Mouse (Mus musculus): Measurements from ENCODE around the gene Kcnj15. TPM values are rescaled to one million over a fixed set of nuclear protein-coding genes. Genes with fewer than 3 reads are reported as not detected.

The Kcnj15 gene
- under 1 TPM; 0.25 to 0.43 TPM for total RNA-seq (2021)
- long read RNA-seq: 0 reads

DNA sequence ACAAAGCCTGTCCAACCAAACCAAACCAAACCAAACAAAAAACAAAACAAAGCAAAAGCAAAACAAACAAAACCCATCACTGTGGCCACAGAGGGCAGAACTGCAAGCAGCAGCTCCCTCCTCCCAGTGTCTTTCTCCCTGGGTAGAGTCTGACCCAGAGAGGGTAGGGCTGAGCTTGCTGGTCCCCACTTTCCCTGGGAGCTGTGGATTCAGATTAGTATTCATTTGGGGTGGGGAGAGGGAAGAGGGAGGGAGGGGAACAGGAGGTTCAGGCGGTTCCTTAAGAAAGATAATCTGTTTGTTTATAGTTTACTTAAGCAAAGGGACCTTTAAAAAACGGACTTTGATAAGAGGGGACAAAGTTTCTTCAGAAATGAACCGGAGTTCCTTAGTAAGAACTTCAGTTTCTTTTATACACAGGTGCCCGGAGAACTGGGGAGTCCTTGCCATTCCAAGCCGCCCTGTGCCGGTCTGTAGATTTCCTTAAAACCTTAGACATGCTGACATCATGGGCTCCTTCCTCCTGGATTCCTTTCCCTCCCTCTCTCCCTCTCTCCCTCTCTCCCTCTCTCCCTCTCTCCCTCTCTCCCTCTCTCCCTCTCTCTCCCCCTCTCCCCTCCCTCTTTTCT lies at the start of gene Kcnj15:
Gene Kcnj15, plus strand, starts transcription at position 293 of the 629 bp plus-strand sequence.
- no peak for DNase-seq (ENCODE audit: low spot score in 2 of 2)

- no peak for DNase-seq (ENCODE audit: low spot score in 2 of 2)
Measured at GRCm38 (mm10) chr16:95208243-95208642, 49.1 kb upstream of the Kcnj15 start.

DNA sequence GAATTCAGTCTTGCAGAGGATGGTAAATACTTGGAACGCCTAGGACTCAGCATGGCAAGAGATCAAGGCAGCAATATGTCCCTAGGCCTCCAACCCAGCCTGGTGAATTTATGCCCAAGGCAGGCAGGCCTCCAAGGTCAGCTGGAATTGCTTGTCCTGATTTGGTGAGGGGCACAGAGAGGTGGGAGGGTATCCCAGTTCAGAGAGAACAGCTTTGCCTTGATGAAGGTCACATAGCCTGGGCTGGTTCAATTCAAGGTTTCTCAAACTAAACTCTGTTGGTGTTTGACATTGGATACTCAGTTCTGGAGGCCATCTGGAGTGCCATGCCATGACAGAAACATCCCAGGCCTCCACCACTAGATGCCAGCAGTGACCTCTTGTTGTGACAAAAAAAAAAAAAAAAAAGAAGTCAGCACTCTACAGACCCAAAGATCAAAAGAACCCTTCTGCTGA lies 48.3 kb upstream of the Kcnj15 start:
- no peak for DNase-seq (ENCODE audit: low spot score in 2 of 2)

DNA sequence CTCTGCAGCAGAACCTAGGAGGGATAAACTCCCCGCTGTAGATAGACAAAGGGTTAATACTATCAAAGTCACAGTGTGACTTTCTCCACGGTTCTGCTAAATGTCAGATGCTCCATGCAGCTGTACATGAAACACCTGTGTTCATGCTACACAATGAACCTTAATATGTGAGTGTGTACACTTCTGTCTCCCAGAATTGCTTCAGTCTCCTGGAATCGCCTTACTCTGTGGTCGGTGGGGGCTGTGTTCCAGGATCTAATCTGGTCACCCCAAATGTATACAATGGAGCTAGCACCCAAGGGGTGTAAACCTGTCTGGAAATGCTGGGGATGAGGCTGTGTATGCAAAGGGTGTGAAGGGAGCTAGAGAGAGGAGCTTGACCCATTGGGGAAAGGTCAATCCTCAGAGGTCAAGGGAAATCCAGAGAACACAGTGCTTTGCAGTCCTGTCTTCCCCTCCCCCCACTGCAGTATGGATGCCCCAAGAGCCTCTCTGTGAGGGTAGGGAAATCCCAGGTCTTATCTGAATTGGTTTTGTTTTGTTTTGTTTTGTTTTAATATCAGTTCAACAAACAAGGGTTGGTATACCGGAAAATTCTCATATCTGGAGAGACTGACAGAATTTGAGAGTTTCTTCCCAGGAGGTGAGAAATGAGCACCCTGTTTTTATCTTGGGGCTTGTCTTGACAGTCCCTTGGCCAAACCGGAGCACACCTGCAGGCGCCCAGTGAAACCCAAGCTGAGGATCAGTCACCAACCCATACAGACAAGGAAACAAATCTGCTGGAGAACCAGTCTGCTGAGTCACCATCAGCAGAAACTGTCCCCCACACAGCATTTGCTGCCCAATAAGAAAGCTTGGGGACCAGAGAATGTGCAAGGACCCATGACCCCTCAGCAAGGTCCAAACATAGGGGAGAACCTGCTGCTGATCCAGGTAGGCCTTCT lies 42.8 kb upstream of the Kcnj15 start:
- no peak for DNase-seq (ENCODE audit: low spot score in 2 of 2)

GRCm38 (mm10) chr16:95215782-95216181 lies 41.6 kb upstream of the Kcnj15 start:
- DNase-seq (ENCODE audit: low spot score in 2 of 2): no peak

GRCm38 (mm10) chr16:95216346-95216745 lies 41.0 kb upstream of the Kcnj15 start:
- no peak for DNase-seq (ENCODE audit: low spot score in 2 of 2)

GRCm38 (mm10) chr16:95216824-95217223 lies 40.5 kb upstream of the Kcnj15 start:
- DNase-seq (ENCODE audit: low spot score in 2 of 2): no peak

DNA sequence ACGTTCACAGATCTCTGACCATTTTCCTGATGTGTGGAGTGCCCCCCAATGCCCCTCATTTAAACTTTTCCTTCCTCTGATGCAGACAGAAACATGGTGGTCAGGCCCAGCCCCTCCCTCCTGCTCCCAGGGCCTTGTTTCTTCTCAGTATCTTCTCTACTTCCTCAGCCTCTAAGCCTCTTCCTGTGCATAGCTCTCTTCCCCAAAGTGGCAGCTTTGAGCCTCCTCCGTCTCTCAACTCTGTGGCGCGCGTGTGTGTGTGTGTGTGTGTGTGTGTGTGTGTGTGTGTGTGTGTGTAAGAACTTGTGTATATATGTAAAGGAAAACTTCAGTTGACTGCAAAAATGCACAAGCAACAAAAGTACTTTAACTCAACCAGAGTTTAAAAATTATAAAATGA lies 38.6 kb upstream of the Kcnj15 start:
- no peak for DNase-seq (ENCODE audit: low spot score in 2 of 2)

DNA sequence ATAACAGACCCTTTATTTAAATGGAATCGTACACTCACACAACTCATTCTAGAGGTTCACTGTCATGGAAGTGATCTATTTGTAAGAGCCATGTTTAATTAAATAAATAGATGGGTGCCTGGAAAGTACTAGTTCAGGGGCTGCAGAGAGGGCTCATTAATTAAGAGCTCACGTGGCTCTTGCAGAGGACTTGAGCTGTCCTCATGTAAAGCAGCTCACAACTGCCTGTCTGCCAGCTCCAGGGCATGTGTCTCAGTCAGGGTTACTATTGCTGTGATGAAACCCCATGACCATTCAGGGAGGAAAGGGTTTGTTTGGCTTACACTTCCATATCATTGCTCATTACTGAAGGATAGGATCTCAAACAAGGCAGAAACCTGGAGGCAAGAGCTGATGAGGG lies 37.9 kb upstream of the Kcnj15 start:
- DNase-seq (ENCODE audit: low spot score in 2 of 2): no peak

DNA sequence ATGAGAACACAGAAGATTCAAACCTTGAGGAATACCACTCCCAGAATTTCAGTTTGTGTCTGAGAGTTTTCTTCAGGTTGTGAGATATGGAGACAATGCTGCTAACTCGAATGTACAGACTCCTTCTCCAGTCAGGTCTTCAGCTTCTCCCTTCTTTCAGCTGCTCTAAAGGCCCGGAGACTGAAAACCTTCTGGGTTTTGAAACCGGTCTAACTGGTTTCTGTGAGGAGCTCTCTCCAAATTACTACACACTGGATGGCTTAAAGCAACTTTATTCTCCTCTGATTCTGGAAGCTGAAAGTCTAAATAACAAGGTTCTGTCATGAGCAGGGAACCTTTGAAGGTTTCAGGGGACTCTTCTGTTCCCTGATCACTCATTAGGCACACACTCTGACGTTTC lies 36.3 kb upstream of the Kcnj15 start:
- DNase-seq (ENCODE audit: low spot score in 2 of 2): no peak

- DNase-seq (ENCODE audit: low spot score in 2 of 2): no peak
Measured at GRCm38 (mm10) chr16:95222026-95222718, 35.2 kb upstream of the Kcnj15 start.

- DNase-seq (ENCODE audit: low spot score in 2 of 2): no peak
Measured at GRCm38 (mm10) chr16:95223435-95223834, 33.9 kb upstream of the Kcnj15 start.

- DNase-seq (ENCODE audit: low spot score in 2 of 2): no peak
Measured at GRCm38 (mm10) chr16:95225285-95225684, 32.1 kb upstream of the Kcnj15 start.

- DNase-seq (ENCODE audit: low spot score in 2 of 2): no peak
Measured at GRCm38 (mm10) chr16:95231768-95232167, 25.6 kb upstream of the Kcnj15 start.

DNA sequence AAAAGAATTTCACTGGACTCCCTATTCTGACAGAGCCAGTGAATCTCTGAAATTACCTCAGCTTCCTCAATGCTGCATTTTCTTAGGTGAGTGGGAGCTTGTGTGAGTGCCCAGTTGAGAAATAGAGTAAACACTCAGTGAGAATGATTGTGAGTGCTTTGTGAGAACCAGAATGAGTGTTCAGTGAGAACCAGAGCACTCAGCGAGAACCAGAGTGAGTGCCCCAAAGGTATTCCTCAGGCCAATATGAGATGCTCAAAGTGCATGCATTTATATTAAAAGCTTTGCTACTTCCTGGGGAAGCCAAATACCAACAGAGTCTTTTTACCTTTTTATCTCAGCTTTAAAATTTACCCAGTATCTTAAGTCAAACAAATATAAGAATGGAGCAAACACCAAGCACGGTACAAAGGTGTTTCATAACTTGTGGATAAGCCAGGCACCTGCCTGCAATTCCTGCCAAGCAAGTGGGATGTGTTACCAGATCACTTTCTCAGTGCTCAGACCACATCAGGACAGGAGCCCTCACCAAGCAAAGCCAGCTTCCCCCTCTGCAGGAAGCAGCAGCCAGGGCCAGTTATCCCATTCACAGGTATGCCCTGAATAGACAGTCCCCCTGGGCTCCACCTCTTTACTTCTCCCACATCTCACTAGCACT lies 22.3 kb upstream of the Kcnj15 start:
- DNase-seq (ENCODE audit: low spot score in 2 of 2): no peak

- no peak for DNase-seq (ENCODE audit: low spot score in 2 of 2)
Measured at GRCm38 (mm10) chr16:95239209-95239925, 18.0 kb upstream of the Kcnj15 start.

- DNase-seq (ENCODE audit: low spot score in 2 of 2): no peak
Measured at GRCm38 (mm10) chr16:95240688-95241087, 16.7 kb upstream of the Kcnj15 start.

- peak in 1 of 2 experiments; percentile 55 for DNase-seq (ENCODE audit: low spot score in 2 of 2)
Measured at GRCm38 (mm10) chr16:95241581-95241980, 15.8 kb upstream of the Kcnj15 start.

- DNase-seq (ENCODE audit: low spot score in 2 of 2): no peak
Measured at GRCm38 (mm10) chr16:95242114-95242513, 15.2 kb upstream of the Kcnj15 start.

DNA sequence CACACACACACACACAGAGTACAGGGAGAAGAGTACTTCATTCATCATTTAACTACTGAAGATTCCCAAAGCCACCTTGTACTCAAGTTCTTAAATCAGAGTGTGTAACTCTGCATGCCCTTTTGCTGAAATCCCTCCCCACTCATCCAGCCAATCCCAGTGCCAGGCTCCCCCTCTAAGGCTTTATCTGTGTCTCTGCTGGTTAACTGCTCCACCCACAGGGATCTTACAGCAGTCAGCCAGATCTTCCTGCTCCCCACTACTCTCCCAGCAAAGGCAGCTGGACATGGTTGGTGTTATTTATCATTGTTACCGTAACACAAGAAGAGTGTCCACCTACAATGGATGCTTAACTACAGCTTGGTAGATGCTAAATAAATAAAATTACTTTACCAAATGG lies 14.0 kb upstream of the Kcnj15 start:
- DNase-seq (ENCODE audit: low spot score in 2 of 2): no peak
